9 mouse cellular contexts compared by ENCODE assay signal in the genomic region with DNA sequence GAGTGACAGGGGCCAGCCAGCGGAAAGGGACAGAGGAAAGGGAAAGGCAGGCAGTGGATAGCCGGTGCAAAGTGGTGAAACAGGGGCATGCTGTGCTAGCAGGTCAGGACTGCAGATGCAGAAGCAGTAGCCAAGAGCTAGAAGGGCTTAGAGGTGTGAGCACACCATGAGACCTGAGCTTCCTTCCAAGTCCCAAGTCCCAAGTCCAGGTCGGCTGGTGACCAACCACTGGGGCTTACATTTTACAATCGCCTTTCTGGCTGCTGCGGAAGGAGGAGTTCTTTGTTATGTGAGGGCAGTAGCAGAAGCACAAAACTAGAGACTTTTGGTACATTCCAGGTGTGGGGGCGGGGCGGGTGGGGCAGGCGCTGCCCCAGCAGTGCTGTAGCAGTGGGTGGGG. TPM values are rescaled to one million over a fixed set of nuclear protein-coding genes. Genes with fewer than 3 reads are reported as not detected.
DNase-seq lines count a peak whose midpoint lies in the region; ATAC-seq and TF ChIP-seq lines count a peak whose summit lies in the region.
"Had no signal": no experiment of that assay in that cellular context is flagged by ENCODE, and none has a peak within 500 bp of the region (broad histone marks: within the 10 kb centered on the region; RNA-seq: fewer than 3 reads in every experiment).

No protein-coding gene starts in this region.

- H3K9ac ChIP-seq in ES-Bruce4 (ENCODE audit: low read depth, poor library complexity, severe bottlenecking), result peak overlapping the region; percentile 8; the same call in 1 of the 2 replicates
- peak overlapping the region; percentile 47; the same call in 1 of the 2 replicates for H3K9ac ChIP-seq in heart, embryonic 13.5 days

- DNase-seq in cerebellum, adult 9-10 months, result peak; percentile 62
- no peak for DNase-seq in cerebellum, adult 8-10 months
- peak; percentile 51 to 70 for DNase-seq in kidney, postnatal 4 days
- DNase-seq in frontal cortex, postnatal 36 days (ENCODE audit: low spot score in 2 of 2), result no peak
- DNase-seq in right cerebral cortex, adult 18-20 months, result no peak
- no peak for DNase-seq in natural killer cell, adult 2 months (ENCODE audit: low spot score in 2 of 2)

- H3K4me2 ChIP-seq in heart, embryonic 13.5 days, result peak overlapping the region; percentile 35

- no peak for TF ChIP-seq EP300 in ES-Bruce4 (IDR thresholded peaks at IDR 0.05; ENCODE audit: insufficient read depth, low read depth, low read length)

- no peaks in the 10 kb centered on the region for H3K9me3 ChIP-seq in ES-Bruce4 (replicated peaks; ENCODE audit: control insufficient read depth, insufficient read depth, low read length, poor library complexity, severe bottlenecking)
- no peaks in the 10 kb centered on the region for H3K9me3 ChIP-seq in heart, embryonic 13.5 days

- H3K4me1 ChIP-seq in ES-Bruce4 (ENCODE audit: control insufficient read depth, insufficient read depth, low read length), result peaks cover 2% of the 10 kb centered on the region
- H3K4me1 ChIP-seq in heart, embryonic 13.5 days, result peaks cover 85% of the 10 kb centered on the region

- H3K27me3 ChIP-seq in ES-Bruce4 (ENCODE audit: control insufficient read depth, insufficient read depth, low read length, poor library complexity, severe bottlenecking), result no peaks in the 10 kb centered on the region
- no peaks in the 10 kb centered on the region for H3K27me3 ChIP-seq in heart, embryonic 13.5 days (replicated peaks)
- H3K27me3 ChIP-seq: CH12.LX had no signal

- H3K36me3 ChIP-seq in ES-Bruce4 (ENCODE audit: control insufficient read depth, insufficient read depth, low read length, poor library complexity, severe bottlenecking), result no peaks in the 10 kb centered on the region
- peaks cover 11% of the 10 kb centered on the region for H3K36me3 ChIP-seq in heart, embryonic 13.5 days

- H3K27ac ChIP-seq in ES-Bruce4 (ENCODE audit: insufficient read depth, low read length), result peak overlapping the region; percentile 50
- H3K27ac ChIP-seq in heart, embryonic 13.5 days (replicated peaks), result 0 out of 2 replicates have a peak overlapping the region, but pooled peaks have one; percentile 3

- H3K4me3 ChIP-seq in ES-Bruce4 (ENCODE audit: low read depth, low read length), result 0 out of 2 replicates have a peak overlapping the region, but pooled peaks have one; percentile 0
- no peak overlapping the region for H3K4me3 ChIP-seq in heart, embryonic 13.5 days

- TF ChIP-seq POLR2A in ES-Bruce4 (IDR thresholded peaks at IDR 0.05; ENCODE audit: insufficient read depth, low read length), result no peak

- ATAC-seq in heart, embryonic 13.5 days (ENCODE audit: extremely low read depth, insufficient number of reproducible peaks, low FRiP score, low TSS enrichment), result no peak

- WGBS in heart, embryonic 13.5 days, result 19% methylated on average over 8 of the region's 8 CpGs

- no peak for TF ChIP-seq CTCF in ES-Bruce4 (IDR thresholded peaks at IDR 0.05; ENCODE audit: low read depth, low read length)

RNA-seq across cellular contexts. Expression of a gene that starts 56.5 kb away (rescaled TPM):
- polyA plus RNA-seq in ES-Bruce4 (2011; ENCODE audit: insufficient read depth, insufficient read length, low read depth, missing spikeins), result 48.5 and 49.8 TPM in 2 replicates
- 37.9 and 39.8 TPM in 2 replicates for polyA plus RNA-seq in heart, embryonic 13.5 days (2015; fragmentation: Nextera tagmentation; extraction: Ambion mirVana)

Comparison
In these comparisons a context has a peak if more than half of its experiments do, and no peak if none do; other contexts are left out.
1. DNase-seq: peak in cerebellum, adult 9-10 months (single experiment) and kidney, postnatal 4 days (2 of 2); none in cerebellum, adult 8-10 months (single experiment), frontal cortex, postnatal 36 days (0 of 2), right cerebral cortex, adult 18-20 months (single experiment) and natural killer cell, adult 2 months (0 of 2).